Mouse (Mus musculus) adrenal gland, postnatal 4 days (tissue): ENCODE measurements around the gene Bcs1l. TPM values are rescaled to one million over a fixed set of nuclear protein-coding genes. Genes with fewer than 3 reads are reported as not detected.

ENCODE experiments used
- DNase-seq, 2 experiments: peaks; one replicate each; pipeline ENCODE4 v3.0.0; 2021 to 2022; ENCODE audit warnings: low spot score in 2 of 2, mixed read lengths in 2 of 2
- long read RNA-seq, 2 experiments: library from polyadenylated mRNA; stranded (forward); transcript quantifications; one replicate each; pipeline ENCODE4 v2.0.0; 2021
- total RNA-seq, 2 experiments: library from RNA; stranded (reverse); gene quantifications; 2 replicates each; pipeline ENCODE4 v1.2.3; 2021

The Bcs1l gene
- total RNA-seq = 10 to 100 TPM; 22.2 to 23.5 TPM
- long read RNA-seq, experiment 1, transcript Bcs1l-203 (8 exons, 1,488 nt) = major isoform, 15 of 29 reads
- long read RNA-seq, experiment 1, partial matches to known transcripts = 1 of 29 reads
- long read RNA-seq, experiment 1, other reads (novel, unspliced or antisense) = 8 of 29 reads
- long read RNA-seq, experiment 2, transcript Bcs1l-203 (8 exons, 1,488 nt) = major isoform, 19 of 29 reads
- long read RNA-seq, experiment 2, partial matches to known transcripts = 5 of 29 reads
- long read RNA-seq, experiment 2, other reads (novel, unspliced or antisense) = 4 of 29 reads

DNA sequence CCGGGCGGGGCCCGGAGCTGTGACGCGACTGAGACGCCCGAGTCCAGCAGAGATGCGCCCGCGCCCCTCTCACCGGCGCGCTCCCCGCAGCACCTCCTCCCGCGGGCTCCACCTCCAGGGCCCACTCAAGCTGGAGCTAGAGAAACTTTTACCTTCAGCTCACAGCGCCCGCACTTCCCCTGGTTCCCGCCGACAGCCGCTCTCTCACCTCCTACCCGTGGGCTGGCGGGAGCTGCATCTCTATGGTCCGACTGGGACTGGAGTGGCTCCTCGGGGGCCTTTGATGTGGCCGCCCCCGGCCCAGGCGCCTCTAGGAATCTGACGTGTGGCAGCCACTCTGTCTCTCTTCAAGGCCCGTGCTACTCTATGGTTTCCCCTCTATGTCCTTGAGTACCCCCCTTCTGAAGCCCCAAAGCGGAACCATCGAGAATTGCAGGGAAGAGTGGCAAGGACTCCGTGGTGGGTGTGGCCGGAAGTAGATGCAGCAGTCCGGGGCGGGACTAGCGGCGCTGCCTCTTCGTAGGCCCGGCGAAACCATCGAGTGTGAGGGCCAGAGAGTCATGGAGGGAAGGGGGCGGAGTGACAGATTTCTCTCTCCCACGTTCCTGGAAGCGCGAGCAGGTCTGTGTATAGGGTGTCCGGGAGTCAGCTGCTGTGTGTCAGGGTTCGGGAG lies at the start of gene Bcs1l, which contains the start of gene Zfp142:
Gene Bcs1l (plus strand): TSS at position 517 of the 673 bp plus-strand sequence.
Gene Zfp142 (minus strand): TSS at position 474 of the 673 bp plus-strand sequence.
- peak; percentile 90 to 99 for DNase-seq

DNA sequence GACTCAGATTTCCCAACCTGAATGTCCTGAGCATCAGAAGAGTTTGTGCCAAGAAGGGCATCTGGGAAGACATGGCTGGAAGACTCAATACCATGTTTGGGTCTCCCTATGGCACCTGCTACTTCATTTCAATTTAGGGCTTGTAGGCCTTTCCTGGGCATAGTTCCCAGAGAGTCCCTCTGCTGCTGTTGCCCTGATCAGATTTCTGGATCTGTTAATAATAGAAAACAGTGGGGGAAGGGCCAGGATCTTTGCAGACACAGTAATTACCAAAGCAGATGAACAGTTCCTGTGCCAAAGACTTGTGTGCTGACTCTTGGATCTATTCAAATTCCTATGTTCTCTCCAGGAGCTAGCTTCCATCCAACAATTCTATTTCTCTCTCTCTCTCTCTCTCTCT lies 49.4 kb upstream of the Bcs1l start:
- DNase-seq = no peak

DNA sequence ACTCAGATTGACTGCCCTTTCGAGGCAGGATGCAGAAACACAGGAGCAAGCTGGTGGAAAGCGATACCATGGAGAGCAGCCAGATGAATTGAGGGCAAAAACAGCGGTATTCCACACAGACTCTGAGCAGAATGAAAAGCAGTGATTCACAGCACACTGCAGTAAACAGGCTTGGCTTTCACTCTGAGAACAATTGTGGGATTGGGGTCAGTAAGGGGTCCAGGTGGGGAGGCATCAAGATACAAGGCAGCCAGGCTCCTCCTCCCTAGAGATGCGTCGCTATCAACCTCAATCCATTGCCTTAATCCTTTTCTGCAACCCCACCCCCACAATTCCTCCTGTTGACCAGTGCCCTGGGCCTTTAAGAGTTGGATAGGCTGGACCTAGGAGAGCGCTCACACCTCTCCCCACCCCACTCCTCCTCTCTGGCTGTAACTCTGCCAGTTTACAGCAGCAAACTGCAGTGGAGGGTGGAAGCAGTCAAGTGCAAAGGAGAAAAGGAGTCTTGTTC lies 45.6 kb upstream of the Bcs1l start, which contains the start of gene Plcd4:
Gene Plcd4 (plus strand): TSS at position 438 of the 511 bp plus-strand sequence.
- no peak for DNase-seq

DNA sequence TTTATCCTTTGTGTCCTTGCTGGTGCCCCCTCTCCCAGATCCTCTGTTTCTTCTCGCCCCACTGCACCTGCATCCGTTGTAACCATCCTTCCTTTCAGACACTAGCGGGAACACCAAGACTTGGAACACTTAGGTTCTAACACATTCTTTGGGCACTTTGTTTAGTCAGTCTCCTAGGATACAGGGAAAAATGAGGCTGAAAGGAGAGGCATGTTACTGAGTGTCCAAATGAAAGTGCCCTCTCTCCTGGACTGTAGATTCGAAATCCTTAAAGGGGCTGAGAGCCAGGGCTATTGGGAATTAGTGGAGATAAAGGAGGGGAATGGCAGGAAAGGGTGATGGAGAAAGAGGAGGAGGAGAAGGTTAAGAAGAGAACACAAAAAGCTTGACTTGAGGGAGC lies 43.9 kb upstream of the Bcs1l start, which contains the start of gene Usp37:
Gene Usp37 (minus strand): TSS at position 101 of the 400 bp plus-strand sequence.
- DNase-seq = no peak

DNA sequence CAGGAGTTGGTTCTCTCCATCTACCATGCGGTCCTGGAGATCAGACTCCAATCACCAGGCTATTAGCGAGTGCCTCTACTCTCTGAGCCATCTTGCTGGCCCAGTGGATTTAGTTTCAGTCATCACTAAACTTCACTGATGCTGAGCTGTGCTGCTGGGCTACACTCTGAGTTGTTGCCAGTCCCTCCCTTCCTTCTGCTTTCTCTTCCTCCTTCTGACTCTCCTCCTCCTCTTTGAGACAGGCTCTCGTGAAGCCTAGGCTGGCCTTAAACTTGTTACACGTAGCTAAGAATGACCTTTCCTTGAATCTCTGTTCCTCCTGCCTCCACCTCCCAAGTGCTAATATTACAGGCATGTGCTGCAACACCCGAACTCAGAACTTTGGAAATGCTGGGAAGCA lies 29.0 kb upstream of the Bcs1l start:
- no peak for DNase-seq

DNA sequence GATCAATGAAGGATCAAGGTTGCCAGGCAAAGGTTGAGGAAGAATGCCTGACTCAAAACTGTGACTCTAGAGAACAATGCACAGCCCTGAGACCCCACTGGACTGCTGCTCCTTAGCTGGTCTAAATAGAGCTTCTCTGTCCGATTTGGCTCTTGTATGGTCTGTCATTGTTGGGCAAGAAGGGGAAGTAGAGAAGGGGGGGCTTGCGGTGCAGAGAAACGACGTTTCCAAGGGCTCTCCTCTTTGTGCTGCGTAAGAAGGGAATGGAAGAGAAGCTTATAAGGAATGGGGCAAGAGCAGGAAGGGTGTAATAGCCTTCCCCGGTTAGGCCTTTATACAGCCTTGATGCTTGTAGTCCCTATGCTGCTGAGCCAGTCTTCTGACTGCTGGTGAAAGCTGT lies 22.3 kb upstream of the Bcs1l start:
- no peak for DNase-seq

DNA sequence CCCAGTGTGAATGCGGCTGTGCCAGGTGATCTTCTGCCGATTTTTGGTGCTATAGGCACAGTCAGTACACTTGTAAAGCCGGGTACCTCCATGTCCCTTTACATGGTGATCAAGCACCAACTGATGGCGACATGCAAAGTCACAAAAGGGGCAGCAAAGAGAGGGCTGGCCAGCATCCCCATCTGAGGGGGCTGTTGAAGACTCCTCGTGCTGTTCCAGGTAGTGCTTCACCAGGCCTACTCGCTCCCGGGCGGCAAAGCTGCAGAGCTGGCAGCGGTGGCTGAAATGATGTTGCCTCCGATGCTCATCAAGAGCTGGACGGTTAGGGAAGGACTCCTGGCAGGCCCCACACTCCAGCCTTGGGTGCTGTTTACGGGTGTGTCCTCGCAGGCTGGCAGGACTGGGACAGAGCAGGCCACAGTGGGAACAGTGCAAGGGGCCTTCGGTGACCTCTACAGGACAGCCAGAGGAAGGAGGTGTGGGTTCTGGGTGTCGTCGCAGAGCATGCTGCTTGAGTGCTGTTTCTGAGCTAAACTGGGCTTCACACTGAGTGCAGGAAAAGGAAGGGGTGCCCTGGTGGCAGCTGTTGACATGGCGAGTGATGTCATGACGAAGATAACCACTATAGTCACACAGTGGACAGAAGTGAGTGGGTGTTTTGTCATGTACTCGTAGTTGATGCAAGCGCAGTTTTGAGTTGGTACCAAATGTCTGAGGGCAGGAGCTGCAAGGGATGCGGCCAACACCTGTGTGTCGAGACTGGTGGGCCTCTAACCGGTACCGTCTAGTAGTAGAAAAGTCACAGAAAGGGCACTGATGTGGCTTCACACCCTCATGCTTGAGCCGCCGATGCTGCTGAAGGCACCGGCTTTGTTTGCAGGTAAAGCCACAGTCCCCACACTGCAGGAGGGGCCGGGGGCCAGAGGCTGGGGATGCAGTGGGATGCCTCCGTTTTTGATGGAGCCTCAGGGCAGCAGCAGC lies 18.1 kb upstream of the Bcs1l start:
- DNase-seq = no peak

DNA sequence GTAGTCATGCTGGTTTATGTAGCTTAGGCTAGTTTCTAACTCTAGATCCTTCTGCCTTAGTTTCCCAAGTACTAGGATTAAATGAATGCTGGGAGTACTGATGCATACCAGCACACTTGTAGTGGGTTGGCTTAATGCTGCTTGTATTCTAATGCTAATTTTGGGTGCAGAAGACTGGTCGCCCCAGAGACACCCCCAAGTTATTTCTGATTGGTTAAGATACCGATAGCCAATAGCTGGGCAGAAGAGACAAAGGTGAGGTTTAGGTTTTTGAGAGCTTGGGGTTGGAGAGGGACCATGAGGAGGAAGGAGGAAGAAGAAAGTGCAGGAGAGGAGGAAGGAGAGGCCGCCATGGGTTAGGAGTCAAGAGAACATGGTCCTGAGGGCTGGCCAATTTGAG lies 5.5 kb upstream of the Bcs1l start:
- DNase-seq = no peak

DNA sequence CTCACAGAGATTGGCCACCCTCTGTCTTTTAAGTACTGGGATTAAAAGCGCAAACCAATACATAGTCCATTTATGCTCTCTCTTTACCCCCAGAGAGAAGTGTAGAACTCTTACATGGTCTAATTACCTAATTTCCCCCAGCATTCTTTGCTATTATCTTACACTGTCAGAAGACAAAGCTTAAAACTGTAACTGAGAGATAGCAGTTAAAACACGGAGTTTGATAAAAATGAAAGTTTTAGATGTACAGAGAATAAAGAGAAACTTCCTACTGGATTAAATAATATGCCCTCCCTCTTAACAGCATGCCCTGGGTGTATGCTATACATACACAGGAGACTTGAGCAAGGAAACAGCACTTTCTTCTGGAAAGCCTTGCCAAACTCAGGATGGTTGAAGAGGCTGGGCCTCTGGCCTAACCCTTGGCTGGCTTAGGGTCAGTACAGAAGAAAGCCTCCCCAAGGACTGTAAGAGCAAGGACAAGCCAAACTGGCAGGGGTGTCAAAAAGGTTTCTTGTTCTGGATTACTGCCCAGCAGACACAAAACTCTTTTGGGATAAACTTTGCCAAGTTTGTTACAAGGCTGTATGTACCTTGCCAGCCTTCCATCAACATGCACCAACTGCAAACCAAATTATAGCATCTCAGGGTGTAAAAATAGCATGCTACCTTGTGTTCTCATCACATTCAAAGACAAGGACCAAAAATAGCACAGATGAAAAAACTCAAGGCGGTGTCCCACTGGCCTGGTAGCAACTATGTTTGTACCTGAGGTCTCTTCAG lies 3.3 kb upstream of the Bcs1l start:
- DNase-seq = no peak

DNA sequence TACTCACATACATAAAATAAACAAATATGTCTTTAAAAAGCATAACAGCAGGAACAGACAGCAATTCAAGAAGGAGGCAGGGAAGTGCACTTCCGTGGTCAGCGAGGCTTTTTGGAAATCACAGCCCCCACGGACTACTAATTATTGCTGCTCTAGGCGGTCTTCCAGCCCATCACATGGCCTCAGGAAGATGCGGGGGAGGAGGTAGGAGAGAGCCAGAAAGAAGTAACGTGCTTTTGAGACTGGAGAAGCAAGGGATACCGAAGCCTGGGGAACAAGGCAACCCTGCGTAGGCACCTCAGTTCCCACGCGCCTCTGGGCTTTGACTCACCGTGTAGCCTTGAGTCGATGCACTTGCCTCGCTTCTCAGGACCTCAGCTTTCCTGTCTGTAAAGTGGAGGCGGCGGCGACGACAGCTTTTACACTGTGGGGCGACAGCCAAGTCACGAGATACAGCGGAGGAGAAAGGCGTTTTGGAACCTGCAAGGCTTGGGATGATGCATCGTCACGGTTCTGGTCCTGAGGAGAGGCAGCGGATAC lies 786 bp upstream of the Bcs1l start:
- DNase-seq = no peak

DNA sequence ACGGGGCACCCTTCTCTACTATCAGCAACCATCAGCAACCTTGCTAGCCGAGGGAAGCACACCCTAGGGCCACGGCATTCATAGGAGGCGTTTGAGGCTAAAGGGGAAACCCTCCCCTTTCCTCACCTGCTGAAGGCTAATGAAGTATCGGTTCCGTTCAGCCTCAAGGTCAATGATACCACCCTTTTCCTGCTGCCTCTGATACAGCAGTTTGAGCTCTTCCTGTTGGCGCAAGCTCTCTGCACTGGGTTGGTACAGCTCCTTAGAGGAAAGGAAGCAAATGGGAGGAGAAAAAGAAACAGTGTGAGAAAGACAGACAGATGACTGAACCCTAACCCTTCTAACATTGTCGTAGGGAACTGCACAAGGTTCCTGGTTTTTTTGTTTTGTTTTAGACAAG lies 6.3 kb downstream of the Bcs1l start:
- no peak for DNase-seq

DNA sequence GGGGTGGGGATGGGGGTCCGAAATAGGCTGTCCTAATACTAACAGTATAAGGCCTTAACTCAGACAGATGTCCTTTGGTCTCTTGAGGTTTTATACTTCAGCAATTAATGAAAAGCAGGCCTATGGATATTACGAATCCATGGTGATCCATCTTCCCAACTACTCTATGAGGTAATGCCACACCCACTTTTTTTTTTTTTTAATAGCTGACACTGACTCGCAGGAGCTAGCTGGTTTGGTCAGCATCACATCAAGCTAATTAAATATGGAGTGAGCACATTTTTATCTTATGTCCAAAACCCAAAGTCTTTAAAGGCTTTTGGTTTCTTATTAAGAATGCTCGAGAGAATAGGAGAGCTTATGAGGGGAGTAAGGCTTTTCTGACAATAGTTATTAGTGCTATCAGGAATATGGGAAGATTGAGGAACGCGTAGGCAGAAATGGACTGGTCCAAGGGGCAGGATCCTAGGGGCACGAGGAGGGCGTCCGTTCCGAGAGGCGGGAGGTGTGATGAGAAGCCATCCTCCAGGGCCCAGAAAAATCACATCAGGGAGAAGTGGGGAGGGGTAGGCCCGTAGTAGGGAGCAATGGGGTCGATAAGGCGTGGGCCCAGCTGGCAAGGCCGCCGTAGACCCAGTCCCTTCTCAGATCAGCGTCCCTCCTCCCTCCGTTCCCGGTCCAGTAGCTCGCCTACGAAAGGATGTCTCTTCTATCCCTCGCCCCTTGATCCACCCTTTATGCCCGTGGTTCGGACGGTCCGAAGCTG lies 12.6 kb downstream of the Bcs1l start:
- DNase-seq = no peak

DNA sequence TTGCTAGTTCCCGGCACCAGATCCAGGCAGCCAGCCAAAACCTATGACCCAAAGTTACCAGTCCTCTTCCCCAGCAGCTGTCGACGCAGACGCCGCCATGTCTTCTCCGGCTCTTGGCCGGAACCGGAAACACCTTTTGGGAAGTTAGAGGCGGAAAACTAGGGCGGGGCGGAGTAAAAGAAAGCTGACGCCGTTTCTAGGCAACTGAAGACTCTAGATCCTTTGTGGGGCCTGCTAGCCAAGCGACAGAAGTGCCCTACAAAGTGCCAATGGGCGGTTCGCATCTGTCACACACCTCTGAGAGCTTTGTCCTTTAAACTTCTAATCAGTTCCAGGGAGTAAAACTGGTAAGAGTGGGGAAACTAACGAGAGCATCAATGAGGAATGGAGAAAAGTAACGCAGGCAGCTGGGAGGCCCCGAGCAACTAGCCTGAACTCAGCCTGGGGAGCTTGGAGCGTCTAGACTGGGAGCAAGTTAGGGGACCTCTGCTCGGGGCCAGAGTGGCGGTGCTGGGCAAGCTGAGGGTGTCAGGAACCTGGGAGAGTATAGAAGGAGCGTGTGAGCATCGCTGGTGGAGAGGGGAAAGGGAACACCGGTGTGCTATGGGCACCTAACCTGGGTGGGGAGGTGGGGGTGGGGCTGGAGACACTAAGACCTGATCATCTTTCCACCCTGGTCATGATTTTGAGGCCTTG lies 13.3 kb downstream of the Bcs1l start, which contains the start of the genes Rnf25 and Stk36:
Gene Rnf25 (minus strand): TSS at position 131 of the 696 bp plus-strand sequence.
Gene Stk36 (plus strand): TSS at position 179 of the 696 bp plus-strand sequence.
- peak; percentile 49 to 75 for DNase-seq

DNA sequence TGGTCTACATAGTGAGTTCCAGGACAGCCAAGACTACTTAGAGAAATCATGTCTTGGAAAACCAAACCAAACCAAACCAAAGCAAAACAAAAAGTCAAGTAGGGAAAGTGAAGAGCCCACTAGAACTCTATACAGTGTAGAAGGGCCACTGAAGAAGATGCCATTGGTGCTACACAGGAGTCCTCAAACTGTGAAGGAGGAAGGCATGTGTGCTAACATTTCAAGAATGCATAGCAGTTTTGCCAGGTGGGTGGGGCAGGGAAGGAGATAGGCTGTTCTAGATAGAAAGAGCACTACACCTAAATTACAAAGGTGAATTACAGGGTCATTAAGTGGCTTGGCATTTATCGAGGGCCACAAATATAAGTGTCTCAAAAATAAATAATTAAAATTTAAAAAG lies 36.1 kb downstream of the Bcs1l start:
- DNase-seq = no peak

DNA sequence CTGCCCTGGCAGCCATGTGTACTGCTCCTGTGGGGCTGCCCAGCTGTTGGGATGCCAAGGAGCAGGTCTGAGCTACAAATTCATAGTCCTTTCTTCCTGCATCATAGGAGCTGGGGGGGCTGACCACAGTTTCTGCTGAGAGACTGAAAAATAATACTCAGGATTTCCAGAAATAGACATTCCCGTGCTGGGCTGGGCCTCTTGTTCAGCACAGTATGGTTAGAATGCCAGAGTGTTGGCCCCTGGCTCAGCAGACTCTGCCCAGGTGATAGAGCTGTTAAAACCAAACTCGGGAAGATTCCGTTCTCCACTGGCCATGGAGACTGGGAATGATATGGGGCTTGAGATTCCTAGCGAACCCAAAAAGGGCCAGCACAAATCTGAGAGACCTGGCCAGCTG lies 38.0 kb downstream of the Bcs1l start:
- no peak for DNase-seq

DNA sequence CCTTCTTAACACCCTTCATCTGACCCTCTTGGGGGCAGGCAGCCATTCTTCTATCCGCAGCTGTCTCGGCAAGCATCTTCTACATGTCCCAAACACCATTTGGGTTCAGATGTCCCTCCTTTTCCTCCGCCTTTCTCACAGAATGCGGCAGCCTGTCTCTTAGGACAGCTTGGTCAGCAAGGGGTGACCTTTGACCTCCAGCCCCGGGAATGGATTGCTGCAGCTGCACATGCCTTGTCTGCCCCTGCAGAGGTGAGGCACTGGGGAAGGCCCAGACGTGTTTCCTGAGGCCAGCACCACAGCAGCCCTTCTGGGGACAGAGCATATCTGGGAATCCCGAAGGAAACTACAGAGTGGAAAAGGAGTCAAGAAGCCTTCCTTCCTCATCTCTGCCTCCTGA lies 39.9 kb downstream of the Bcs1l start:
- no peak for DNase-seq

DNA sequence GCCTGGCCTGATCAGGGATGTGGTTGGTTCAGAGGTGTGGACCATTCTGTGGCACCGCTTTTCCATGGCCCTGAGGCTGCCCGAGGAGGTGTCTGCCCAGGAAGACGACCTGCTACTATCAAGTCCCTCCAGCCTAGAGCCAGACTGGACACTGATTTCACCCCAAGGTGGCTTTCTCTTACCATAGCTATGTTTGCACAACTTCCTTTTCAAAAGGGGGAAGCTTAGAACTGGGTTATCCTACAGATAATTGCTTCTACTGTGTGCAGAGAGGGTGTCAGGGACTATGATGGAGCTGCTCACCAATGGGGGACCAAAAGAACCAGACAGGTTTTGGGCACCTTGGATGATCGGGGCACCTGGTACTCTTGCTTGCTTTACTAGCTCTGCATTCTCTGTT lies 44.6 kb downstream of the Bcs1l start:
- DNase-seq = no peak
